12 mouse cellular contexts compared by ENCODE assay signal in genomic region chr1:54377506-54378051, GRCm38 (mm10).
DNase-seq lines count a peak whose midpoint lies in the region; ATAC-seq and TF ChIP-seq lines count a peak whose summit lies in the region.
"Had no signal": no experiment of that assay in that cellular context is flagged by ENCODE, and none has a peak within 500 bp of the region (broad histone marks: within the 10 kb centered on the region; RNA-seq: fewer than 3 reads in every experiment).

No protein-coding gene starts in this region.

- H3K9ac ChIP-seq in limb, embryonic 15.5 days = no peak overlapping the region

- H3K36me3 ChIP-seq in limb, embryonic 15.5 days = no peaks in the 10 kb centered on the region
- 0 out of 2 replicates have a peak, but pooled peaks cover 4% of the 10 kb centered on the region for H3K36me3 ChIP-seq in limb, embryonic 10.5 days

- H3K4me3 ChIP-seq in cerebellum, adult 2 months (replicated peaks; ENCODE audit: insufficient read depth, low read depth, low read length) = no peak overlapping the region
- no peak overlapping the region for H3K4me3 ChIP-seq in limb, embryonic 15.5 days
- H3K4me3 ChIP-seq in limb, embryonic 10.5 days = no peak overlapping the region
- H3K4me3 ChIP-seq: myocyte had no signal

- DNase-seq in cerebellum, adult 2 months = peak; percentile 10 to 33
- no peak for DNase-seq in cerebellum, adult 11-12 months
- DNase-seq in limb, embryonic 10.5 days (ENCODE audit: low spot score) = no peak
- peak; percentile 19 to 36 for DNase-seq in cerebellum, postnatal 14 days
- DNase-seq in heart, postnatal 4 days = peak; percentile 51
- DNase-seq in retina, postnatal 1 day = no peak
- DNase-seq: thymus, postnatal 4 days had no signal

- H3K4me1 ChIP-seq in cerebellum, adult 2 months (ENCODE audit: control insufficient read depth, insufficient read depth, low read length) = peaks cover 3% of the 10 kb centered on the region
- H3K4me1 ChIP-seq in limb, embryonic 15.5 days = peaks cover 3% of the 10 kb centered on the region; the same call in 1 of the 2 replicates
- no peaks in the 10 kb centered on the region for H3K4me1 ChIP-seq in limb, embryonic 10.5 days

- no peak for TF ChIP-seq CTCF in cerebellum, adult 2 months (IDR thresholded peaks at IDR 0.05; ENCODE audit: borderline replicate concordance, insufficient read depth, low read depth, low read length)

- no peak for TF ChIP-seq POLR2A in cerebellum, adult 2 months (IDR thresholded peaks at IDR 0.05; ENCODE audit: borderline replicate concordance, insufficient read depth, low read length)

- no peak for ATAC-seq in limb, embryonic 15.5 days (ENCODE audit: insufficient number of reproducible peaks, low FRiP score, low TSS enrichment, low read depth)
- ATAC-seq in erythroblast, adult 5-6 weeks (replicated peaks; ENCODE audit: low FRiP score, poor library complexity, severe bottlenecking) = no peak
- ATAC-seq: forebrain, embryonic 16.5 days had no signal

- no peaks in the 10 kb centered on the region for H3K27me3 ChIP-seq in cerebellum, adult 2 months (ENCODE audit: control insufficient read depth, insufficient read depth, low read length)
- H3K27me3 ChIP-seq in limb, embryonic 15.5 days = no peaks in the 10 kb centered on the region
- H3K27me3 ChIP-seq in limb, embryonic 10.5 days (ENCODE audit: low read depth, poor library complexity, severe bottlenecking) = no peaks in the 10 kb centered on the region

- no peak overlapping the region for H3K27ac ChIP-seq in cerebellum, adult 2 months (ENCODE audit: insufficient read depth, low read length)
- 0 out of 2 replicates have a peak overlapping the region, but pooled peaks have one; percentile 22 for H3K27ac ChIP-seq in limb, embryonic 15.5 days
- no peak overlapping the region for H3K27ac ChIP-seq in limb, embryonic 10.5 days
- H3K27ac ChIP-seq: kidney, postnatal 0 days had no signal

- H3K9me3 ChIP-seq in limb, embryonic 15.5 days = no peaks in the 10 kb centered on the region
- no peaks in the 10 kb centered on the region for H3K9me3 ChIP-seq in limb, embryonic 10.5 days (replicated peaks)

- no peak overlapping the region for H3K4me2 ChIP-seq in limb, embryonic 15.5 days

Comparison
In these comparisons a context has a peak if more than half of its experiments do, and no peak if none do; other contexts are left out.
1. DNase-seq: peak in cerebellum, adult 2 months (2 of 2), cerebellum, postnatal 14 days (2 of 2) and heart, postnatal 4 days (single experiment); none in cerebellum, adult 11-12 months (single experiment), limb, embryonic 10.5 days (single experiment) and retina, postnatal 1 day (single experiment).